Comparison of ENCODE assay signal across 8 mouse cellular contexts in genomic region chr4:129741974-129742231, GRCm38 (mm10). TPM values are rescaled to one million over a fixed set of nuclear protein-coding genes. Genes with fewer than 3 reads are reported as not detected.
A peak's percentile ranks its signal among the peaks of the same experiment; 100 is the strongest.
DNase-seq lines count a peak whose midpoint lies in the region; ATAC-seq and TF ChIP-seq lines count a peak whose summit lies in the region.

No protein-coding gene starts in this region.

- no peaks in the 10 kb centered on the region for H3K9me3 ChIP-seq in heart, embryonic 10.5 days
- no peaks in the 10 kb centered on the region for H3K9me3 ChIP-seq in ES-E14 (ENCODE audit: control insufficient read depth, insufficient read depth, low read depth, low read length)
- no peaks in the 10 kb centered on the region for H3K9me3 ChIP-seq in heart, embryonic 16.5 days (replicated peaks; ENCODE audit: control insufficient read depth, low read length)

- ATAC-seq in heart, embryonic 16.5 days (replicated peaks; ENCODE audit: extremely low read depth, insufficient read depth, low FRiP score) = peak; percentile 20
- no peak for ATAC-seq in monocyte, adult 5-6 weeks (replicated peaks; ENCODE audit: insufficient number of reproducible peaks, low FRiP score, low TSS enrichment, poor library complexity, severe bottlenecking)

- H3K79me2 ChIP-seq in macrophage (ENCODE audit: inconsistent target) = peaks cover 49% of the 10 kb centered on the region

- peaks cover 8% of the 10 kb centered on the region for H3K36me3 ChIP-seq in heart, embryonic 10.5 days
- H3K36me3 ChIP-seq in ES-E14 (ENCODE audit: control insufficient read depth, insufficient read depth, low read length, poor library complexity, severe bottlenecking) = no peaks in the 10 kb centered on the region
- no peaks in the 10 kb centered on the region for H3K36me3 ChIP-seq in heart, embryonic 16.5 days (ENCODE audit: control insufficient read depth, insufficient read depth)
- H3K36me3 ChIP-seq in macrophage (ENCODE audit: inconsistent target) = no peaks in the 10 kb centered on the region

- no peak for DNase-seq in heart, embryonic 10.5 days (ENCODE audit: low spot score)
- DNase-seq in heart, adult 11 months = no peak
- DNase-seq in ES-E14 (ENCODE audit: low read depth, low spot score) = no peak
- no peak for DNase-seq in right cerebral cortex, postnatal 14 days
- no peak for DNase-seq in ovary, adult 18-20 months (ENCODE audit: low spot score)

- in situ Hi-C loops in ES-E14 (cut with MboI; ENCODE audit: low sequenced_read_pairs in 2 of 2, unreplicated experiment in 2 of 2) = no loop called here

- H3K27ac ChIP-seq in heart, embryonic 10.5 days = peak overlapping the region; percentile 97
- H3K27ac ChIP-seq in ES-E14 (ENCODE audit: insufficient read depth, low read depth, low read length, poor library complexity, severe bottlenecking) (peak overlapping the region; percentile 85), macrophage (no peak overlapping the region)
- H3K27ac ChIP-seq in heart, embryonic 16.5 days (ENCODE audit: low read length) = peak overlapping the region; percentile 97

- H3K4me3 ChIP-seq in heart, embryonic 10.5 days = peak overlapping the region; percentile 75
- H3K4me3 ChIP-seq in ES-E14 (ENCODE audit: insufficient read depth in 1 of 2, low read depth in 1 of 2, low read length in 2 of 2, poor library complexity in 1 of 2, severe bottlenecking in 1 of 2) (peak overlapping the region; percentile 91 to 95), macrophage (ENCODE audit: inconsistent target) (peak overlapping the region; percentile 93)
- peak overlapping the region; percentile 100 for H3K4me3 ChIP-seq in heart, embryonic 16.5 days (ENCODE audit: low read length)

- peaks cover 19% of the 10 kb centered on the region for H3K4me1 ChIP-seq in heart, embryonic 10.5 days
- H3K4me1 ChIP-seq in ES-E14 (ENCODE audit: control insufficient read depth in 2 of 2, insufficient read depth in 2 of 2, low read length in 2 of 2, poor library complexity in 1 of 2) = peaks cover 2 to 11% of the 10 kb centered on the region in 2 experiments; a peak in 2 of 4 replicates
- H3K4me1 ChIP-seq in heart, embryonic 16.5 days (ENCODE audit: control insufficient read depth, insufficient read depth, low read length) = peaks cover 20% of the 10 kb centered on the region

- no peaks in the 10 kb centered on the region for H3K27me3 ChIP-seq in heart, embryonic 10.5 days (ENCODE audit: insufficient read depth, poor library complexity, severe bottlenecking)
- no peaks in the 10 kb centered on the region for H3K27me3 ChIP-seq in heart, embryonic 16.5 days (ENCODE audit: control insufficient read depth, insufficient read depth, low read length)

- H3K9ac ChIP-seq in ES-E14 (ENCODE audit: insufficient read depth, low read depth, low read length, poor library complexity, severe bottlenecking) = peak overlapping the region; percentile 95
- H3K9ac ChIP-seq in heart, embryonic 16.5 days (ENCODE audit: low read length) = peak overlapping the region; percentile 100

- H3K4me2 ChIP-seq in heart, embryonic 16.5 days (ENCODE audit: low read depth, low read length) = peak overlapping the region; percentile 80; the same call in 1 of the 2 replicates

- WGBS in heart, embryonic 10.5 days = under 1% methylated on average over 33 of the region's 34 CpGs
- WGBS in heart, embryonic 16.5 days = 0% methylated on average over 34 of the region's 34 CpGs
- 0% methylated on average over 32 of the region's 34 CpGs for WGBS in macrophage (ENCODE audit: missing documents)

TF ChIP-seq in ES-E14, 5 proteins besides CTCF, POLR2A, EP300 and RAD21:
- no peak for TF ChIP-seq ZNF384 (IDR thresholded peaks at IDR 0.05; ENCODE audit: low read depth, low read length)
- no peak for TF ChIP-seq MAFK (IDR thresholded peaks at IDR 0.05; ENCODE audit: insufficient read depth, low read depth, low read length)
- TF ChIP-seq CHD2 (IDR thresholded peaks at IDR 0.05; ENCODE audit: low read depth, low read length) = no peak
- TF ChIP-seq HCFC1 (IDR thresholded peaks at IDR 0.05; ENCODE audit: borderline replicate concordance, insufficient read depth, low read length) = no peak
- TF ChIP-seq ZC3H11A (IDR thresholded peaks at IDR 0.05; ENCODE audit: borderline replicate concordance, low read depth, low read length) = no peak

RNA-seq across cellular contexts. Expression of gene Khdrbs1, which starts 0.2 kb away (rescaled TPM):
- 93.7 and 115 TPM in 2 replicates for polyA plus RNA-seq in heart, embryonic 10.5 days (2016; fragmentation: Nextera tagmentation; extraction: Ambion mirVana)
- 39.6 and 58.2 TPM in 2 replicates for total RNA-seq in ES-E14 (2012; rRNA removed)
- polyA plus RNA-seq in heart, embryonic 16.5 days (2015; fragmentation: Nextera tagmentation; extraction: Ambion mirVana) = 63.4 and 65.8 TPM in 2 replicates
- 100 to 1,000 TPM in 22 of 26 experiments, 10 to 100 TPM in 4; 78.6 to 300 (median 190) TPM for total RNA-seq in macrophage (2018; cell fraction: chromatin; rRNA removed)
- total RNA-seq in macrophage (2018; cell fraction: cytosol; rRNA removed) = 10 to 100 TPM; 50.6 to 74.3 (median 65.3) TPM
- total RNA-seq in macrophage (2018; cell fraction: nucleus; rRNA removed) = 100 to 1,000 TPM in 16 of 26 experiments, 10 to 100 TPM in 10; 64.4 to 276 (median 115) TPM
- 60.8 to 81.1 TPM (median 62.9 TPM) in 3 replicates for polyA plus RNA-seq in macrophage (2018)
- 89.2 to 110 TPM (median 89.5 TPM) in 3 replicates for total RNA-seq in monocyte, adult 5-6 weeks (2017)

RNA-seq across cellular contexts. Expression of gene Tmem39b, which starts 45.3 kb away (rescaled TPM):
- 8.2 and 12.2 TPM in 2 replicates for polyA plus RNA-seq in heart, embryonic 10.5 days (2016; fragmentation: Nextera tagmentation; extraction: Ambion mirVana)
- total RNA-seq in ES-E14 (2012; rRNA removed) = 15.8 and 16.9 TPM in 2 replicates
- 6.2 and 6.6 TPM in 2 replicates for polyA plus RNA-seq in heart, embryonic 16.5 days (2015; fragmentation: Nextera tagmentation; extraction: Ambion mirVana)
- 10 to 100 TPM in 4 of 26 experiments, 1 to 10 TPM in 19, under 1 TPM in 3; 0.52 to 14.4 (median 4.4) TPM for total RNA-seq in macrophage (2018; cell fraction: chromatin; rRNA removed)
- 1 to 10 TPM; 2.9 to 8.6 (median 5.6) TPM for total RNA-seq in macrophage (2018; cell fraction: cytosol; rRNA removed)
- total RNA-seq in macrophage (2018; cell fraction: nucleus; rRNA removed) = 10 to 100 TPM in 1 of 26 experiments, 1 to 10 TPM in 25; 1.7 to 11.9 (median 4.7) TPM
- 4.1 to 7.6 TPM (median 5.6 TPM) in 3 replicates for polyA plus RNA-seq in macrophage (2018)
- 4.0 to 6.4 TPM (median 4.1 TPM) in 3 replicates for total RNA-seq in monocyte, adult 5-6 weeks (2017)
